Mouse (Mus musculus) forebrain, embryonic 14.5 days (tissue): ENCODE results near the gene Tmppe. TPM values are rescaled to one million over a fixed set of nuclear protein-coding genes. Genes with fewer than 3 reads are reported as not detected.

Experiments used
- ATAC-seq: fragments of 200-750 bp; cut with Nextera tagmentation; 2 replicates; pipeline ENCODE4 v1.8.0; 2017; ENCODE audit warnings: mild to moderate bottlenecking, moderate library complexity
- DNase-seq: peaks from one replicate; pipeline ENCODE4 v3.0.0-alpha.2; 2015; ENCODE audit warnings: low spot score
- H3K27ac ChIP-seq: fragments of 300-500 bp; sonication (generic); 2 replicates; pipeline ENCODE4 v1.5.1; 2014; ENCODE audit warnings: low read depth, mild to moderate bottlenecking, control low read depth, low read length, moderate library complexity
- H3K27me3 ChIP-seq: fragments of 300-500 bp; sonication (generic); replicated peaks from 2 replicates; pipeline ENCODE4 v1.6.1; 2014; ENCODE audit warnings: low read length, control low read depth, mixed read lengths; ENCODE audit not compliant: control insufficient read depth, insufficient read depth
- H3K36me3 ChIP-seq: fragments of 300-500 bp; sonication (generic); 2 replicates; pipeline ENCODE4 v1.6.1; 2014; ENCODE audit warnings: low read length, control low read depth; ENCODE audit not compliant: control insufficient read depth, insufficient read depth
- H3K4me1 ChIP-seq: fragments of 300-500 bp; sonication (generic); 2 replicates; pipeline ENCODE4 v1.6.1; 2014; ENCODE audit warnings: antibody characterized with exemption, low read length, control low read depth; ENCODE audit not compliant: control insufficient read depth, insufficient read depth
- H3K4me2 ChIP-seq: fragments of 300-500 bp; sonication (generic); 2 replicates; pipeline ENCODE4 v1.6.1; 2014; ENCODE audit warnings: mild to moderate bottlenecking, control low read depth, low read length
- H3K4me3 ChIP-seq: fragments of 300-500 bp; sonication (generic); 2 replicates; pipeline ENCODE4 v1.5.1; 2014; ENCODE audit warnings: low read depth, low read length, control low read depth
- H3K9ac ChIP-seq: fragments of 300-500 bp; sonication (generic); 2 replicates; pipeline ENCODE4 v1.6.1; 2014; ENCODE audit warnings: mild to moderate bottlenecking, low read length, control low read depth, moderate library complexity
- H3K9me3 ChIP-seq: fragments of 300-500 bp; sonication (generic); replicated peaks from 2 replicates; pipeline ENCODE4 v1.6.1; 2016; ENCODE audit warnings: low read length, control low read depth, mixed read lengths; ENCODE audit not compliant: control insufficient read depth
- WGBS: fragments of 180-500 bp; shearing (Covaris S2); extraction: QIAGEN DNeasy Blood & Tissue Kit; methylation state at CpG from one replicate; pipeline ENCODE4 v1.1.7; 2014; 5-methylcytosine and 5-hydroxymethylcytosine counted together
- polyA plus RNA-seq: library from polyadenylated mRNA; unstranded; fragments of >200 nt; fragmentation: Nextera tagmentation; extraction: Ambion mirVana; gene quantifications from 2 replicates; pipeline ENCODE4 v1.2.1, GENCODE M21; 2014

Gene Tmppe
- polyA plus RNA-seq, 1 experiment from 2014 or later = 1.8 TPM

- no peaks in the 10 kb centered on the region for H3K9me3 ChIP-seq
- H3K4me2 ChIP-seq = no peak overlapping the region
- WGBS = 95% methylated on average over 11 of the region's 11 CpGs
- no peaks in the 10 kb centered on the region for H3K27me3 ChIP-seq
- H3K27ac ChIP-seq = no peak overlapping the region
- no peak for ATAC-seq
- H3K9ac ChIP-seq = no peak overlapping the region
- peaks cover 23% of the 10 kb centered on the region for H3K36me3 ChIP-seq
- H3K4me1 ChIP-seq = no peaks in the 10 kb centered on the region
- H3K4me3 ChIP-seq = no peak overlapping the region
- no peak for DNase-seq
These were observed 9.5 kb downstream of the Tmppe start for GRCm38 (mm10) chr9:114410313-114410862.

GRCm38 (mm10) chr9:114411295-114411694 is 10.4 kb downstream of the Tmppe start:
- no peaks in the 10 kb centered on the region for H3K27me3 ChIP-seq
- peaks cover 15% of the 10 kb centered on the region; the same call in 1 of the 2 replicates for H3K36me3 ChIP-seq
- no peaks in the 10 kb centered on the region for H3K4me1 ChIP-seq
- no peak overlapping the region for H3K4me3 ChIP-seq
- H3K27ac ChIP-seq = no peak overlapping the region
- H3K9ac ChIP-seq = no peak overlapping the region
- DNase-seq (no peak), ATAC-seq (no peak)
- 90% methylated on average over 5 of the region's 5 CpGs for WGBS
- H3K9me3 ChIP-seq = no peaks in the 10 kb centered on the region
- H3K4me2 ChIP-seq = no peak overlapping the region

DNA sequence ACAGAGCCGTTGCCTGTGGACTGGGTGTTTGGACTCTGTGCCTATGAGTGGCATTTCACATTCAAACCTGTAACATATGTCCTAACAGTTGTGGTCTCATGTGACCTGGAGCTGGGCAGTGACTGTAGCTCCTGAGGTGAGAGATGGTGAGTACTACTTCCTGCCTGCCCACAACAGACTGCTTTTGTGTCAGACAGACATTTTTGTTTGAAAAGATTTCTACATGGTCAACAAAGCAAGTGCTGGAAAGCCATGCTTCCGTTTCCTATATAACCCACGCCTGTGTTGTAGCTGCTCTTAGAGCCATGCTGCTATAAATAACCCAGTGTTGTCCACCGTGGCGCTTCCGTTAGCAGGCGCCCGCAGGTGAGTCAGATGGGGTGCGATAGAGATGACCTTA is 11.5 kb downstream of the Tmppe start:
- H3K9me3 ChIP-seq = no peaks in the 10 kb centered on the region
- no peak for ATAC-seq
- no peak overlapping the region for H3K27ac ChIP-seq
- H3K36me3 ChIP-seq = peaks cover 13% of the 10 kb centered on the region; the same call in 1 of the 2 replicates
- DNase-seq = no peak
- whole genome bisulfite sequencing = 95% methylated on average over 9 of the region's 9 CpGs
- no peak overlapping the region for H3K4me3 ChIP-seq
- H3K4me1 ChIP-seq = no peaks in the 10 kb centered on the region
- H3K4me2 ChIP-seq = no peak overlapping the region
- no peak overlapping the region for H3K9ac ChIP-seq
- no peaks in the 10 kb centered on the region for H3K27me3 ChIP-seq

GRCm38 (mm10) chr9:114413866-114414265 is 13.0 kb downstream of the Tmppe start:
- H3K4me1 ChIP-seq = no peaks in the 10 kb centered on the region
- H3K4me2 ChIP-seq = no peak overlapping the region
- no peak overlapping the region for H3K27ac ChIP-seq
- no peak overlapping the region for H3K4me3 ChIP-seq
- H3K27me3 ChIP-seq = no peaks in the 10 kb centered on the region
- no peak overlapping the region for H3K9ac ChIP-seq
- ATAC-seq = no peak
- peaks cover 9% of the 10 kb centered on the region; the same call in 1 of the 2 replicates for H3K36me3 ChIP-seq
- 92% methylated on average over 12 of the region's 12 CpGs for WGBS
- DNase-seq = no peak
- H3K9me3 ChIP-seq = no peaks in the 10 kb centered on the region

GRCm38 (mm10) chr9:114415701-114416100 is 14.8 kb downstream of the Tmppe start:
- Histone ChIP-seq H3K36me3 (no peaks in the 10 kb centered on the region), H3K4me1 (no peaks in the 10 kb centered on the region), H3K4me3 (no peak overlapping the region), H3K4me2 (no peak overlapping the region), H3K9ac (no peak overlapping the region), H3K9me3 (no peaks in the 10 kb centered on the region), H3K27me3 (no peaks in the 10 kb centered on the region), H3K27ac (no peak overlapping the region)
- DNase-seq (peak; percentile 80), ATAC-seq (no peak)
- WGBS = 24% methylated on average over 11 of the region's 11 CpGs

- H3K27me3 ChIP-seq = no peaks in the 10 kb centered on the region
- no peak overlapping the region for H3K9ac ChIP-seq
- DNase-seq (no peak), ATAC-seq (no peak)
- H3K27ac ChIP-seq = no peak overlapping the region
- no peaks in the 10 kb centered on the region for H3K9me3 ChIP-seq
- no peaks in the 10 kb centered on the region for H3K4me1 ChIP-seq
- H3K4me3 ChIP-seq = no peak overlapping the region
- no peaks in the 10 kb centered on the region for H3K36me3 ChIP-seq
- WGBS = 95% methylated on average over 21 of the region's 21 CpGs
- no peak overlapping the region for H3K4me2 ChIP-seq
These were observed 16.0 kb downstream of the Tmppe start for GRCm38 (mm10) chr9:114416646-114417517.

DNA sequence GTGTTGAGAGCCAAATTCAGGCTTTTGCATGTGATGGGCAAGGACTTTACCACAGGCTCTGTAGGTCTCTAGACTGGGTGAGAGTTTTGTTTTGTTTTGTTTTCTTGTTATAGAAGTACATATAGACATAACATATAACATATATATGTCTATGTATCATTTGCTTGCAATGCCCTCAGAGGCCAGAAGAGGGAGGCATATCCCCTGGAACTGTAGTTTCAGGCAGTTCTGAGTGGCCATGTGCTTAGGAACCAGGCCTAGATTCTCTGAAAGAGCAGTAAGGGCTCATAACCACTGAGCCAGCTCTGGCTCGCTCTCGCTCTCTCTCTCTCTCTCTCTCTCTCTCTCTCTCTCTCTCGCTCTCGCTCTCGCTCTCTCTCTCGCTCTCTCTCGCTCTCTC is 17.3 kb downstream of the Tmppe start:
- no peak overlapping the region for H3K9ac ChIP-seq
- ATAC-seq = no peak
- 85% methylated on average over 7 of the region's 7 CpGs for WGBS

DNA sequence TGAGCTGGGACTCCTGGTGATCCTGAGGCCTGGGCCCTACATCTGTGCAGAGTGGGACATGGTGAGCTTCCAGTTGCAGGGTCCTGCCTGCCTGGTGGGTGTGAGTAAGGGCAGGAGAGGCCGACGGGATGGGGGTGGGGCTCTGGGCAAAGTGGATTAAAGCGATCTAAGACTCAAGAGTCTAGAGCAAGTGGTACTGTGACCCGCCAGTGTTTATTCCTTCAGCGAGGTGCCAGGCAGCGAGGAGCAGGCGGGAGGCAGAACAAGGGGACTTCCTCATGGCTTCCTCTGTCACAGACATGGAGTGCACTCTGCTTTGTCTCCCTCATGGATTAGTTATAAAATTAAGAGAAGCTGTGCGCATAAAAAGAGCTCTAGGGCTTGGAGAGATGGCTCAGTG is 19.5 kb downstream of the Tmppe start:
- no peak overlapping the region for H3K9ac ChIP-seq
- 78% methylated on average over 8 of the region's 8 CpGs for WGBS
- no peak overlapping the region for H3K4me3 ChIP-seq
- DNase-seq = no peak
- H3K4me2 ChIP-seq = no peak overlapping the region
- H3K27ac ChIP-seq = no peak overlapping the region
- 0 out of 2 replicates have a peak, but pooled peaks cover under 1% of the 10 kb centered on the region for H3K36me3 ChIP-seq
- no peaks in the 10 kb centered on the region for H3K9me3 ChIP-seq
- no peaks in the 10 kb centered on the region for H3K4me1 ChIP-seq
- ATAC-seq = no peak
- H3K27me3 ChIP-seq = no peaks in the 10 kb centered on the region

More for the DNA sequence above, 17.3 kb downstream of the Tmppe start:
- H3K27me3 ChIP-seq = no peaks in the 10 kb centered on the region
- H3K9me3 ChIP-seq = no peaks in the 10 kb centered on the region
- H3K36me3 ChIP-seq = no peaks in the 10 kb centered on the region
- H3K4me2 ChIP-seq = no peak overlapping the region
- H3K27ac ChIP-seq = no peak overlapping the region
- H3K4me3 ChIP-seq = no peak overlapping the region
- no peaks in the 10 kb centered on the region for H3K4me1 ChIP-seq
- DNase-seq = peak; percentile 45

DNA sequence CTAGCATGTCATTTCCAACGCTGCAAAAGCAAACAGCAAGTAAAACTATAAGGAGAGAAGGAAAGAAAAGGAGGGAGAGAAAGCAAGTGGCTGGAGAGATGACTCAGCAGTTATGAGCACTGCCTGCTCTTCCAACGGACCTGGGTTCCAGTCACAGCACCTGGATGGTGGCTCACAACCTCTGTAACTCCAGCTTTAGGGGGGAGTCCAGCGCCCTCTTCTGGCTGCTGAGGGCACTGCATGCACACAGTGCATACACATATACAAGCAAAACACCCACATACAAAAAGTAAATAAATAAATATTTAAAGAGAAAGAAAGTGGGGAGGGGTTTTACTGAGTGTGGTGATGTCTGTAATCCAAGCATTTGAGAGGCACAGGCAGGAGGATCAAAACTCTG is 20.1 kb downstream of the Tmppe start:
- Histone ChIP-seq H3K9me3 (no peaks in the 10 kb centered on the region), H3K27ac (no peak overlapping the region), H3K4me3 (no peak overlapping the region), H3K9ac (no peak overlapping the region), H3K27me3 (no peaks in the 10 kb centered on the region), H3K36me3 (0 out of 2 replicates have a peak, but pooled peaks cover 6% of the 10 kb centered on the region), H3K4me2 (no peak overlapping the region), H3K4me1 (no peaks in the 10 kb centered on the region)
- ATAC-seq (no peak), DNase-seq (no peak)
- 75% methylated on average over 3 of the region's 3 CpGs for WGBS
